Mouse (Mus musculus) E14TG2a.4 (cell line): ENCODE results near the gene Clca2.

Experiments
- CTCF ChIP-seq: conservative IDR thresholded peaks from 2 replicates; pipeline ENCODE4 v1.5.1; 2014; ENCODE audit warnings: low read length
- NANOG ChIP-seq: IDR thresholded peaks from 2 replicates; pipeline ENCODE4 v1.6.1; 2014; ENCODE audit warnings: borderline replicate concordance, low read length, mixed read lengths
- POU5F1 ChIP-seq: IDR thresholded peaks from 2 replicates; pipeline ENCODE4 v1.6.1; 2014; ENCODE audit warnings: low read length, borderline replicate concordance

DNA sequence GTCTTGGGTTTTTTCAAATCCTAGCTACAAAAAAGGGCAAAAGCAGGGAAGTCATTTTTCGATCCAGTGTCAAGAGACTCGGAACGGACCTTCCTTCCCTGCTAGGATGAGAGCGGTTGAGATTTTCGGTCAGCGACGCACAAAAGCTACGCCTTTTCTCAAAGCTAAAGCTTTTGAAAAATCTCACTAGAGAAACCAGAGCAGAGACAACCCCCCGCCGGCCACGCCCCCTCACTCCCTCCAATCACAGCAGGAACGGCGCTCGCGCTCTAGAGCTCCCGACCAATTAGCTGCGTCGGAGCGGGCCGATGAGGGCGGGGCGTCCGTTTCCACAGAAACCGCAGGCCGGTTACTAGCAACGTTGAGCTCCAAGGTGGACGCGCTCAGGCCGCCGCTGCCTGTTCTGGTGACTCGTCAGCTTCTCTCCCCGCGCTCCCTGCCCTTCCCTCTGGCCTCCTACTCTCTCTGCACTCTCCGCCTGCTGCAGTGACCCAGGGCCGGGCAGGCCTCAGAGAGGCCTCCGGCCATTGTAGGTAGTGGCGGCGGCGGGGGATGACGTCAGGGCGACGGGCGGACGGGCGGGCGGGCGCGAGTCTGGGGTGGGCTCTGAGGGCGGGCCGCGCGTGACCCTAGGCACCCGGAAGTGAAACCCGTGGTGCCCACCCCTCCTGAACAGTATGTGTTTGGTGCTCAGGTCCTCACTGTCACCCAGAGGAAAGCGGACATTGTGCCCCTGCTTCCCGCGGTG, 19.2 kb upstream of the Clca2 start, which contains the start of gene Odf2l:
- TF ChIP-seq CTCF (no peak), POU5F1 (no peak), NANOG (no peak)
